9 mouse cellular contexts compared by ENCODE assay signal in genomic region chr4:116221996-116222842, GRCm38 (mm10). TPM values are rescaled to one million over a fixed set of nuclear protein-coding genes. Genes with fewer than 3 reads are reported as not detected.
DNase-seq lines count a peak whose midpoint lies in the region; ATAC-seq and TF ChIP-seq lines count a peak whose summit lies in the region.
"Had no signal": no experiment of that assay in that cellular context is flagged by ENCODE, and none has a peak within 500 bp of the region (broad histone marks: within the 10 kb centered on the region; RNA-seq: fewer than 3 reads in every experiment).

No protein-coding gene starts in this region.

- 0% methylated on average over 23 of the region's 23 CpGs for WGBS in forebrain, embryonic 15.5 days
- WGBS in intestine, postnatal 0 days = under 1% methylated on average over 23 of the region's 23 CpGs
- 1% methylated on average over 23 of the region's 23 CpGs for WGBS in liver, embryonic 13.5 days (ENCODE audit: insufficient replicate concordance)
- WGBS in neural tube, embryonic 15.5 days = under 1% methylated on average over 23 of the region's 23 CpGs

- no peak for ATAC-seq in forebrain, embryonic 15.5 days (replicated peaks)
- ATAC-seq in intestine, postnatal 0 days = no peak
- no peak for ATAC-seq in liver, embryonic 13.5 days (ENCODE audit: low read depth)
- no peak for ATAC-seq in neural tube, embryonic 15.5 days (ENCODE audit: low FRiP score)
- no peak for ATAC-seq in megakaryocyte progenitor cell, adult 5-6 weeks (replicated peaks; ENCODE audit: poor library complexity)

- H3K36me3 ChIP-seq in forebrain, embryonic 15.5 days = no peaks in the 10 kb centered on the region
- no peaks in the 10 kb centered on the region for H3K36me3 ChIP-seq in intestine, postnatal 0 days (ENCODE audit: control insufficient read depth, insufficient read depth)
- H3K36me3 ChIP-seq in liver, embryonic 13.5 days = no peaks in the 10 kb centered on the region
- H3K36me3 ChIP-seq in neural tube, embryonic 15.5 days = no peaks in the 10 kb centered on the region

- peaks cover 16% of the 10 kb centered on the region for H3K4me1 ChIP-seq in forebrain, embryonic 15.5 days
- no peaks in the 10 kb centered on the region for H3K4me1 ChIP-seq in intestine, postnatal 0 days (replicated peaks; ENCODE audit: control insufficient read depth, insufficient read depth, low read length)
- peaks cover 16% of the 10 kb centered on the region for H3K4me1 ChIP-seq in liver, embryonic 13.5 days (replicated peaks)
- peaks cover 9% of the 10 kb centered on the region for H3K4me1 ChIP-seq in neural tube, embryonic 15.5 days

- peak; percentile 20 for DNase-seq in urinary bladder, adult 2 months (ENCODE audit: low spot score)
- DNase-seq in urinary bladder, postnatal 14 days (ENCODE audit: low spot score) = no peak
- DNase-seq in c-Kit-positive CD71-positive TER-119-positive erythroid progenitor cells, embryonic 14.5 days (ENCODE audit: low spot score) = peak; percentile 25
- DNase-seq in liver, embryonic 13.5 days = peak; percentile 15

- peak overlapping the region; percentile 46 for H3K4me2 ChIP-seq in forebrain, embryonic 15.5 days (replicated peaks)
- H3K4me2 ChIP-seq in intestine, postnatal 0 days (replicated peaks; ENCODE audit: low read depth) = peak overlapping the region; percentile 88
- peak overlapping the region; percentile 96 for H3K4me2 ChIP-seq in liver, embryonic 13.5 days
- peak overlapping the region; percentile 60 for H3K4me2 ChIP-seq in neural tube, embryonic 15.5 days

- H3K9ac ChIP-seq in forebrain, embryonic 15.5 days (replicated peaks) = peak overlapping the region; percentile 91
- H3K9ac ChIP-seq in intestine, postnatal 0 days (ENCODE audit: low read depth, low read length) = peak overlapping the region; percentile 71
- H3K9ac ChIP-seq in liver, embryonic 13.5 days = peak overlapping the region; percentile 82
- peak overlapping the region; percentile 92 for H3K9ac ChIP-seq in neural tube, embryonic 15.5 days (replicated peaks)

- no peaks in the 10 kb centered on the region for H3K9me3 ChIP-seq in forebrain, embryonic 15.5 days
- H3K9me3 ChIP-seq in intestine, postnatal 0 days (ENCODE audit: control insufficient read depth) = no peaks in the 10 kb centered on the region
- H3K9me3 ChIP-seq in liver, embryonic 13.5 days (replicated peaks) = no peaks in the 10 kb centered on the region
- no peaks in the 10 kb centered on the region for H3K9me3 ChIP-seq in neural tube, embryonic 15.5 days (replicated peaks)

- H3K27me3 ChIP-seq in forebrain, embryonic 15.5 days = no peaks in the 10 kb centered on the region
- no peaks in the 10 kb centered on the region for H3K27me3 ChIP-seq in intestine, postnatal 0 days (replicated peaks; ENCODE audit: control insufficient read depth, insufficient read depth, low read length)
- H3K27me3 ChIP-seq in liver, embryonic 13.5 days = peaks cover 15% of the 10 kb centered on the region
- no peaks in the 10 kb centered on the region for H3K27me3 ChIP-seq in neural tube, embryonic 15.5 days (replicated peaks)

- peak overlapping the region; percentile 100 for H3K27ac ChIP-seq in forebrain, embryonic 15.5 days (replicated peaks)
- peak overlapping the region; percentile 89 for H3K27ac ChIP-seq in intestine, postnatal 0 days (ENCODE audit: low read depth, low read length)
- H3K27ac ChIP-seq in liver, embryonic 13.5 days = peak overlapping the region; percentile 74
- H3K27ac ChIP-seq in neural tube, embryonic 15.5 days (replicated peaks) = peak overlapping the region; percentile 100

- TF ChIP-seq CTCF in intestine, postnatal 0 days (IDR thresholded peaks at IDR 0.05; ENCODE audit: low read depth) = no peak

- peak overlapping the region; percentile 79 for H3K4me3 ChIP-seq in forebrain, embryonic 15.5 days
- peak overlapping the region; percentile 90 for H3K4me3 ChIP-seq in intestine, postnatal 0 days (ENCODE audit: low read depth, low read length)
- peak overlapping the region; percentile 82 for H3K4me3 ChIP-seq in liver, embryonic 13.5 days (replicated peaks)
- peak overlapping the region; percentile 77 for H3K4me3 ChIP-seq in neural tube, embryonic 15.5 days (replicated peaks)

RNA-seq across cellular contexts. Expression of gene Pik3r3, which starts 0.8 kb away (rescaled TPM):
- 17.8 and 18.0 TPM in 2 replicates for polyA plus RNA-seq in urinary bladder, adult 2 months (2012; rRNA removed)
- polyA plus RNA-seq in forebrain, embryonic 15.5 days (2015; fragmentation: Nextera tagmentation; extraction: Ambion mirVana) = 80.2 and 81.1 TPM in 2 replicates
- polyA plus RNA-seq in intestine, postnatal 0 days (2015; fragmentation: Nextera tagmentation; extraction: Ambion mirVana) = 2.9 and 3.5 TPM in 2 replicates
- polyA plus RNA-seq in liver, embryonic 13.5 days (2015; fragmentation: Nextera tagmentation; extraction: Ambion mirVana) = 1.1 and 1.2 TPM in 2 replicates
- polyA plus RNA-seq in neural tube, embryonic 15.5 days (2015; fragmentation: Nextera tagmentation; extraction: Ambion mirVana) = 43.1 and 52.6 TPM in 2 replicates
- 0.07 TPM in 2 replicates for total RNA-seq in megakaryocyte progenitor cell, adult 5-6 weeks (2015)
- 0.29 and 1.1 TPM in 2 replicates for total RNA-seq in megakaryocyte progenitor cell, adult 5-6 weeks (2017)

RNA-seq across cellular contexts. Expression of gene Gm49337, which starts 49.0 kb away (rescaled TPM):
- polyA plus RNA-seq in urinary bladder, adult 2 months (2012; rRNA removed) = not detected in 2 replicates
- polyA plus RNA-seq in forebrain, embryonic 15.5 days (2015; fragmentation: Nextera tagmentation; extraction: Ambion mirVana) = not detected in 2 replicates
- polyA plus RNA-seq in intestine, postnatal 0 days (2015; fragmentation: Nextera tagmentation; extraction: Ambion mirVana) = not detected in 2 replicates
- polyA plus RNA-seq in liver, embryonic 13.5 days (2015; fragmentation: Nextera tagmentation; extraction: Ambion mirVana) = not detected in 2 replicates
- polyA plus RNA-seq in neural tube, embryonic 15.5 days (2015; fragmentation: Nextera tagmentation; extraction: Ambion mirVana) = not detected in 2 replicates
- total RNA-seq in megakaryocyte progenitor cell, adult 5-6 weeks (2015) = 0.12 TPM in 1 of 2 replicates, not detected in the other
- total RNA-seq in megakaryocyte progenitor cell, adult 5-6 weeks (2017) = not detected in 2 replicates
- total RNA-seq: heart, adult 18-20 months had no signal

RNA-seq across cellular contexts. Expression of gene 1700042G07Rik, which starts 49.0 kb away (rescaled TPM):
- not detected in 2 replicates for polyA plus RNA-seq in urinary bladder, adult 2 months (2012; rRNA removed)
- polyA plus RNA-seq in forebrain, embryonic 15.5 days (2015; fragmentation: Nextera tagmentation; extraction: Ambion mirVana) = not detected in 2 replicates
- not detected in 2 replicates for polyA plus RNA-seq in intestine, postnatal 0 days (2015; fragmentation: Nextera tagmentation; extraction: Ambion mirVana)
- not detected in 2 replicates for polyA plus RNA-seq in liver, embryonic 13.5 days (2015; fragmentation: Nextera tagmentation; extraction: Ambion mirVana)
- polyA plus RNA-seq in neural tube, embryonic 15.5 days (2015; fragmentation: Nextera tagmentation; extraction: Ambion mirVana) = not detected in 2 replicates
- total RNA-seq in megakaryocyte progenitor cell, adult 5-6 weeks (2015) = not detected in 2 replicates
- total RNA-seq in megakaryocyte progenitor cell, adult 5-6 weeks (2017) = not detected in 2 replicates
- total RNA-seq: heart, adult 18-20 months had no signal

RNA-seq across cellular contexts. Expression of gene Tspan1, which starts 54.8 kb away (rescaled TPM):
- 0.62 and 0.83 TPM in 2 replicates for polyA plus RNA-seq in urinary bladder, adult 2 months (2012; rRNA removed)
- polyA plus RNA-seq in forebrain, embryonic 15.5 days (2015; fragmentation: Nextera tagmentation; extraction: Ambion mirVana) = 0.28 TPM in 1 of 2 replicates, not detected in the other
- 40.1 and 63.8 TPM in 2 replicates for polyA plus RNA-seq in intestine, postnatal 0 days (2015; fragmentation: Nextera tagmentation; extraction: Ambion mirVana)
- polyA plus RNA-seq in liver, embryonic 13.5 days (2015; fragmentation: Nextera tagmentation; extraction: Ambion mirVana) = 0.09 TPM in 1 of 2 replicates, not detected in the other
- polyA plus RNA-seq in neural tube, embryonic 15.5 days (2015; fragmentation: Nextera tagmentation; extraction: Ambion mirVana) = 0.27 and 5.8 TPM in 2 replicates
- total RNA-seq in megakaryocyte progenitor cell, adult 5-6 weeks (2015) = not detected in 2 replicates
- 0.07 TPM in 1 of 2 replicates, not detected in the other for total RNA-seq in megakaryocyte progenitor cell, adult 5-6 weeks (2017)

Comparison
In these comparisons a context has a peak if more than half of its experiments do, and no peak if none do; other contexts are left out.
1. H3K4me2 ChIP-seq: peak in every context shown above with its lines; median percentile 96 in liver, embryonic 13.5 days; 88 in intestine, postnatal 0 days; 60 in neural tube, embryonic 15.5 days; 46 in forebrain, embryonic 15.5 days.